Mouse (Mus musculus): ENCODE measurements at regions not wholly inside any gene's neighbourhood (a gene's known extent, or its start where the extent isn't known, plus 50 kb on each side); places are given as distances from the start of the nearest gene placed in this dataset.
A peak's percentile ranks its signal among the peaks of the same experiment; 100 is the strongest.

GRCm38 (mm10) chr15:69165482-69165801 is 2664.7 kb upstream of the Lrrc6 start:
- DNase-seq: peak in 1 of 2 experiments; percentile 19
- intact Hi-C loops (cut with DNase I): no loop called here

GRCm38 (mm10) chr15:69164581-69165481 is 2664.1 kb upstream of the Lrrc6 start:
- no peak for DNase-seq
- intact Hi-C loops (cut with DNase I): no loop called here

- intact Hi-C loops (cut with DNase I): no loop called here
- DNase-seq: no peak
Observed at GRCm38 (mm10) chr15:69161036-69161435, 2660.3 kb upstream of the Lrrc6 start.

- intact Hi-C loops (cut with DNase I): no loop called here
- no peak for DNase-seq
Observed at GRCm38 (mm10) chr15:69158124-69158523, 2657.4 kb upstream of the Lrrc6 start.
